10 mouse cellular contexts compared by ENCODE assay signal in genomic region chr10:103028253-103029131, GRCm38 (mm10). TPM values are rescaled to one million over a fixed set of nuclear protein-coding genes. Genes with fewer than 3 reads are reported as not detected.
DNase-seq lines count a peak whose midpoint lies in the region; ATAC-seq lines count a peak whose summit lies in the region.
"Had no signal": no experiment of that assay in that cellular context is flagged by ENCODE, and none has a peak within 500 bp of the region (broad histone marks: within the 10 kb centered on the region; RNA-seq: fewer than 3 reads in every experiment).

No protein-coding gene starts in this region.

- WGBS in embryonic facial prominence, embryonic 11.5 days = under 1% methylated on average over 47 of the region's 50 CpGs
- 1% methylated on average over 49 of the region's 50 CpGs for WGBS in hindbrain, embryonic 11.5 days
- WGBS in limb, embryonic 12.5 days = under 1% methylated on average over 49 of the region's 50 CpGs

- peak; percentile 14 for DNase-seq in gastrocnemius, postnatal 10 days
- DNase-seq in gastrocnemius, adult 8-10 months (ENCODE audit: low spot score in 2 of 2) = no peak
- DNase-seq in embryonic facial prominence, embryonic 11.5 days (ENCODE audit: low spot score) = peak; percentile 86
- peak; percentile 74 for DNase-seq in hindbrain, embryonic 11.5 days (ENCODE audit: low spot score)
- peak; percentile 79 for DNase-seq in neural tube, embryonic 10.5 days (ENCODE audit: extremely low spot score, low spot score)
- no peak for DNase-seq in urinary bladder, postnatal 14 days (ENCODE audit: low spot score)

- H3K9ac ChIP-seq in embryonic facial prominence, embryonic 11.5 days (replicated peaks; ENCODE audit: low read length) = peak overlapping the region; percentile 67
- 0 out of 2 replicates have a peak overlapping the region, but pooled peaks have one; percentile 19 for H3K9ac ChIP-seq in hindbrain, embryonic 11.5 days (ENCODE audit: low read depth, low read length)
- H3K9ac ChIP-seq in limb, embryonic 12.5 days (replicated peaks) = peak overlapping the region; percentile 44

- no peaks in the 10 kb centered on the region for H3K4me1 ChIP-seq in embryonic facial prominence, embryonic 11.5 days (ENCODE audit: control insufficient read depth, insufficient read depth, low read length)
- H3K4me1 ChIP-seq in hindbrain, embryonic 11.5 days (replicated peaks; ENCODE audit: control insufficient read depth, insufficient read depth, low read length) = peaks cover 3% of the 10 kb centered on the region
- H3K4me1 ChIP-seq in limb, embryonic 12.5 days (replicated peaks) = peaks cover 18% of the 10 kb centered on the region

- no peaks in the 10 kb centered on the region for H3K9me3 ChIP-seq in embryonic facial prominence, embryonic 11.5 days (replicated peaks; ENCODE audit: control insufficient read depth, low read length)
- no peaks in the 10 kb centered on the region for H3K9me3 ChIP-seq in hindbrain, embryonic 11.5 days (ENCODE audit: control insufficient read depth, low read length)
- no peaks in the 10 kb centered on the region for H3K9me3 ChIP-seq in limb, embryonic 12.5 days

- H3K27me3 ChIP-seq in embryonic facial prominence, embryonic 11.5 days (ENCODE audit: control insufficient read depth, insufficient read depth, low read length) = peaks cover 23% of the 10 kb centered on the region
- H3K27me3 ChIP-seq in hindbrain, embryonic 11.5 days (ENCODE audit: control insufficient read depth, insufficient read depth, low read length) = peaks cover 63% of the 10 kb centered on the region
- H3K27me3 ChIP-seq in limb, embryonic 12.5 days = peaks cover 67% of the 10 kb centered on the region
- H3K27me3 ChIP-seq: CH12.LX had no signal

- H3K4me3 ChIP-seq in embryonic facial prominence, embryonic 11.5 days (ENCODE audit: low read depth, low read length) = peak overlapping the region; percentile 53
- peak overlapping the region; percentile 31 for H3K4me3 ChIP-seq in hindbrain, embryonic 11.5 days (ENCODE audit: low read depth, low read length)
- H3K4me3 ChIP-seq in limb, embryonic 12.5 days (replicated peaks) = peak overlapping the region; percentile 42

- no peaks in the 10 kb centered on the region for H3K36me3 ChIP-seq in embryonic facial prominence, embryonic 11.5 days (replicated peaks; ENCODE audit: control insufficient read depth, insufficient read depth, low read depth, low read length)
- H3K36me3 ChIP-seq in hindbrain, embryonic 11.5 days (ENCODE audit: control insufficient read depth, insufficient read depth, low read length) = no peaks in the 10 kb centered on the region
- no peaks in the 10 kb centered on the region for H3K36me3 ChIP-seq in limb, embryonic 12.5 days

- H3K4me2 ChIP-seq in embryonic facial prominence, embryonic 11.5 days (ENCODE audit: low read depth, low read length) = peak overlapping the region; percentile 46
- peak overlapping the region; percentile 52 for H3K4me2 ChIP-seq in hindbrain, embryonic 11.5 days (replicated peaks; ENCODE audit: low read depth, low read length)
- peak overlapping the region; percentile 65 for H3K4me2 ChIP-seq in limb, embryonic 12.5 days

- H3K27ac ChIP-seq in embryonic facial prominence, embryonic 11.5 days (replicated peaks; ENCODE audit: low read depth, low read length) = peak overlapping the region; percentile 90
- no peak overlapping the region for H3K27ac ChIP-seq in hindbrain, embryonic 11.5 days (ENCODE audit: low read depth, low read length)
- no peak overlapping the region for H3K27ac ChIP-seq in limb, embryonic 12.5 days

- peak; percentile 91 for ATAC-seq in embryonic facial prominence, embryonic 11.5 days (replicated peaks; ENCODE audit: insufficient number of reproducible peaks, low FRiP score, low TSS enrichment, low read depth)
- ATAC-seq in hindbrain, embryonic 11.5 days (ENCODE audit: low FRiP score) = peak; percentile 85
- ATAC-seq in limb, embryonic 12.5 days (ENCODE audit: insufficient number of reproducible peaks, insufficient read depth, low FRiP score, low TSS enrichment, low read depth) = peak; percentile 76
- no peak for ATAC-seq in activated CD4-positive, CD25-positive, alpha-beta regulatory T cell, adult 4 months

RNA-seq across cellular contexts. Expression of gene Alx1, which starts 1.5 kb away (rescaled TPM):
- under 1 TPM in 1 of 2 experiments, not detected in 1; 0.16 TPM for total RNA-seq in gastrocnemius, postnatal 10 days (2021)
- not detected for total RNA-seq in gastrocnemius, adult 8-10 months (2022)
- polyA plus RNA-seq in embryonic facial prominence, embryonic 11.5 days (2014; fragmentation: Nextera tagmentation; extraction: Ambion mirVana) = 186 and 220 TPM in 2 replicates
- 2.1 and 7.0 TPM in 2 replicates for polyA plus RNA-seq in hindbrain, embryonic 11.5 days (2014; fragmentation: Nextera tagmentation; extraction: Ambion mirVana)
- 4.0 and 4.1 TPM in 2 replicates for polyA plus RNA-seq in limb, embryonic 12.5 days (2016; fragmentation: Nextera tagmentation; extraction: Ambion mirVana)
- not detected for polyA plus RNA-seq in activated CD4-positive, CD25-positive, alpha-beta regulatory T cell, adult 4 months (2017; shearing (Covaris generic))
- total RNA-seq: CH12.LX; gastrocnemius, postnatal 36 days had no signal

Comparison
In these comparisons a context has a peak if more than half of its experiments do, and no peak if none do; other contexts are left out.
1. DNase-seq: peak in gastrocnemius, postnatal 10 days (single experiment), embryonic facial prominence, embryonic 11.5 days (single experiment), hindbrain, embryonic 11.5 days (single experiment) and neural tube, embryonic 10.5 days (single experiment); none in gastrocnemius, adult 8-10 months (0 of 2) and urinary bladder, postnatal 14 days (single experiment).
2. RNA of gene Alx1, which starts 1.5 kb away (polyA plus RNA-seq): 186 to 220 TPM in embryonic facial prominence, embryonic 11.5 days; 4.0 to 4.1 TPM in limb, embryonic 12.5 days, 2.1 to 7.0 TPM in hindbrain, embryonic 11.5 days and not detected in activated CD4-positive, CD25-positive, alpha-beta regulatory T cell, adult 4 months; every median in the first group is over 10 times any median in the second.
3. Peak in every context shown above with its lines, with median percentiles within 50 percentile points of each other: H3K4me2 ChIP-seq, H3K4me3 ChIP-seq and H3K9ac ChIP-seq.